Mouse (Mus musculus) cortical plate, adult 2 months (tissue): ENCODE measurements around the gene Gm10318.

Source experiments
- CTCF ChIP-seq: fragments of 200-500 bp; IDR thresholded peaks from 2 replicates; pipeline ENCODE4 v1.5.1; 2011; ENCODE audit warnings: mild to moderate bottlenecking, control low read depth, low read length; ENCODE audit not compliant: insufficient read depth; ENCODE audit errors: extremely low read depth
- POLR2A ChIP-seq: fragments of 200-500 bp; IDR thresholded peaks from 2 replicates; pipeline ENCODE4 v1.6.1; 2011; ENCODE audit warnings: mild to moderate bottlenecking, low read length, control low read depth; ENCODE audit not compliant: insufficient read depth; ENCODE audit errors: extremely low read depth

DNA sequence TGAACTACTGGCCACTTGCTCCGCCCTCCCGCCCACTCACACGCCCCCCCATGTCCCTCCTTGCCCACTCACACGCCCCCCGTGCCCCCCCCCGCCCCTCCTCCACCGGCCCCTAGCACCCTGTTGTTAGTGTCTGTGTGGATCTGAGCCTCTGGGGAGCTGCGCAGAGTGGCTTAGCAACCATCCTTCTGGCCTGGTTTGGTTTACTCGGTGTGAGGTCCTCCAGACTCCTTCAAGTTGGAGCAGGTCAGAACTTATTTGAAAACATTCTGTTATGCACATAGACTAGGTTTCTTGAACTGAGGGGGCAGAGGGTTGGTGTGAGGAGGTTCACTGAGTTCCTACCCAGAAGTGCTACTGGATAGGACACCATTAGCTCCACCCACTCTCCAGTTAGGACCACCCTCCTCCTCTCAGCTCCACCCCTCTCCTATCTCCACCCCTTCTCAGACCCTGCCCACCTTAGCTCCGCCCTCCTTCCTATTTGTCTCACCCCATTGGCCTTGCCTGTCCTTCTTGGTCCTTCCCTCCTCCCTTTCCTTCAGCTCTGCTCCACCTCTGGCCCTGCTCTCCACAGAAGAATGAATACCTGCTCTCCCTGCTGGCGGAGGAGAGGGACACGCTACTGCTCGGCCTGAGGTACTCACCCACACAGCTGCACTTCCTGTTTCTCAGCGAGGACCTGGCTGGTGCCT lies 11.6 kb downstream of the Gm10318 start:
- TF ChIP-seq CTCF (no peak), POLR2A (no peak)
